Mouse (Mus musculus): ENCODE results near the gene Uhrf1bp1. TPM values are rescaled to one million over a fixed set of nuclear protein-coding genes. Genes with fewer than 3 reads are reported as not detected.
A peak's percentile ranks its signal among the peaks of the same experiment; 100 is the strongest.

Uhrf1bp1 gene
- total and polyA plus RNA-seq, 2 experiments from 2014 or later, result 3.4 to 19.9 TPM

- Histone ChIP-seq H3K9ac (replicated peaks; ENCODE audit: low read length) (no peak overlapping the region), H3K27ac (peak overlapping the region; percentile 76), H3K9me3 (ENCODE audit: low read length) (no peaks in the 10 kb centered on the region), H3K4me2 (ENCODE audit: low read depth, low read length) (no peak overlapping the region), H3K4me3 (ENCODE audit: low read length) (no peak overlapping the region), H3K36me3 (ENCODE audit: insufficient read depth, low read length) (no peaks in the 10 kb centered on the region), H3K27me3 (ENCODE audit: insufficient read depth, low read length) (no peaks in the 10 kb centered on the region), H3K4me1 (ENCODE audit: insufficient read depth, low read length) (peaks cover 17% of the 10 kb centered on the region)
- WGBS, result 65% methylated on average over 8 of the region's 8 CpGs
- DNase-seq (ENCODE audit: low spot score) (no peak), ATAC-seq (no peak)
- no peak for TF ChIP-seq CTCF (IDR thresholded peaks at IDR 0.05; ENCODE audit: low read depth)
Observed at GRCm38 (mm10) chr17:27946371-27946770, 90.1 kb downstream of the Uhrf1bp1 start.

GRCm38 (mm10) chr17:27947155-27947554 lies 90.9 kb downstream of the Uhrf1bp1 start:
- peaks cover 17% of the 10 kb centered on the region for H3K4me1 ChIP-seq (ENCODE audit: insufficient read depth, low read length)
- peak; percentile 43 for TF ChIP-seq CTCF (IDR thresholded peaks at IDR 0.05; ENCODE audit: low read depth)
- no peak overlapping the region for H3K4me2 ChIP-seq (ENCODE audit: low read depth, low read length)
- DNase-seq (ENCODE audit: low spot score) (no peak), ATAC-seq (peak; percentile 50; the same call in 1 of the 2 replicates)
- no peak overlapping the region for H3K9ac ChIP-seq (replicated peaks; ENCODE audit: low read length)
- no peaks in the 10 kb centered on the region for H3K9me3 ChIP-seq (ENCODE audit: low read length)
- H3K36me3 ChIP-seq (ENCODE audit: insufficient read depth, low read length), result no peaks in the 10 kb centered on the region
- peak overlapping the region; percentile 20; the same call in 1 of the 2 replicates for H3K27ac ChIP-seq
- 86% methylated on average over 2 of the region's 2 CpGs for WGBS
- no peaks in the 10 kb centered on the region for H3K27me3 ChIP-seq (ENCODE audit: insufficient read depth, low read length)
- H3K4me3 ChIP-seq (ENCODE audit: low read length), result no peak overlapping the region

Other genes starting within 250 kb of the Uhrf1bp1 start
- 252 and 264 TPM in 2 replicates for gene Nudt3, start 232.9 kb upstream of the Uhrf1bp1 start, total RNA-seq (2014; rRNA removed)
- gene Nudt3, start 232.9 kb upstream of the Uhrf1bp1 start, polyA plus RNA-seq (2015; fragmentation: Nextera tagmentation; extraction: Ambion mirVana), result 210 and 220 TPM in 2 replicates
- not detected in 2 replicates for gene RPS10-NUDT3, start 221.2 kb upstream of the Uhrf1bp1 start, total RNA-seq (2014; rRNA removed)
- gene RPS10-NUDT3, start 221.2 kb upstream of the Uhrf1bp1 start, polyA plus RNA-seq (2015; fragmentation: Nextera tagmentation; extraction: Ambion mirVana), result not detected in 2 replicates
- gene Rps10, start 219.8 kb upstream of the Uhrf1bp1 start, total RNA-seq (2014; rRNA removed), result 1,174 and 1,303 TPM in 2 replicates
- 497 and 519 TPM in 2 replicates for gene Rps10, start 219.8 kb upstream of the Uhrf1bp1 start, polyA plus RNA-seq (2015; fragmentation: Nextera tagmentation; extraction: Ambion mirVana)
- gene Pacsin1, start 200.9 kb upstream of the Uhrf1bp1 start, total RNA-seq (2014; rRNA removed), result 38.3 and 62.9 TPM in 2 replicates
- 80.0 and 85.1 TPM in 2 replicates for gene Pacsin1, start 200.9 kb upstream of the Uhrf1bp1 start, polyA plus RNA-seq (2015; fragmentation: Nextera tagmentation; extraction: Ambion mirVana)
- 2.1 TPM in 2 replicates for gene Spdef, start 127.5 kb upstream of the Uhrf1bp1 start, total RNA-seq (2014; rRNA removed)
- gene Spdef, start 127.5 kb upstream of the Uhrf1bp1 start, polyA plus RNA-seq (2015; fragmentation: Nextera tagmentation; extraction: Ambion mirVana), result 1.7 and 1.8 TPM in 2 replicates
- gene D17Wsu92e, start 35.8 kb upstream of the Uhrf1bp1 start, total RNA-seq (2014; rRNA removed), result 73.4 and 89.6 TPM in 2 replicates
- 10.3 and 10.5 TPM in 2 replicates for gene D17Wsu92e, start 35.8 kb upstream of the Uhrf1bp1 start, polyA plus RNA-seq (2015; fragmentation: Nextera tagmentation; extraction: Ambion mirVana)
- 124 and 146 TPM in 2 replicates for gene Snrpc, start 18.3 kb upstream of the Uhrf1bp1 start, total RNA-seq (2014; rRNA removed)
- 235 TPM in 2 replicates for gene Snrpc, start 18.3 kb upstream of the Uhrf1bp1 start, polyA plus RNA-seq (2015; fragmentation: Nextera tagmentation; extraction: Ambion mirVana)
- 102 and 114 TPM in 2 replicates for gene Anks1, start 52.9 kb downstream of the Uhrf1bp1 start, total RNA-seq (2014; rRNA removed)
- gene Anks1, start 52.9 kb downstream of the Uhrf1bp1 start, polyA plus RNA-seq (2015; fragmentation: Nextera tagmentation; extraction: Ambion mirVana), result 35.0 and 35.8 TPM in 2 replicates
- 7.7 and 15.3 TPM in 2 replicates for gene Taf11, start 53.4 kb downstream of the Uhrf1bp1 start, total RNA-seq (2014; rRNA removed)
- gene Taf11, start 53.4 kb downstream of the Uhrf1bp1 start, polyA plus RNA-seq (2015; fragmentation: Nextera tagmentation; extraction: Ambion mirVana), result 54.6 and 62.0 TPM in 2 replicates
- gene Tcp11, start 224.2 kb downstream of the Uhrf1bp1 start, total RNA-seq (2014; rRNA removed), result 2.9 and 3.6 TPM in 2 replicates
- gene Tcp11, start 224.2 kb downstream of the Uhrf1bp1 start, polyA plus RNA-seq (2015; fragmentation: Nextera tagmentation; extraction: Ambion mirVana), result 1.9 and 2.0 TPM in 2 replicates

All from hindbrain, postnatal 0 days (tissue).